Mouse (Mus musculus): ENCODE measurements at regions not wholly inside any gene's neighbourhood (a gene's known extent, or its start where the extent isn't known, plus 50 kb on each side); places are given as distances from the start of the nearest gene placed in this dataset.
"Not testable (repeated sequence)": the region's sequence is repeated elsewhere in the genome, so short reads cannot be mapped to it uniquely, and the experiment has no call there.

DNA sequence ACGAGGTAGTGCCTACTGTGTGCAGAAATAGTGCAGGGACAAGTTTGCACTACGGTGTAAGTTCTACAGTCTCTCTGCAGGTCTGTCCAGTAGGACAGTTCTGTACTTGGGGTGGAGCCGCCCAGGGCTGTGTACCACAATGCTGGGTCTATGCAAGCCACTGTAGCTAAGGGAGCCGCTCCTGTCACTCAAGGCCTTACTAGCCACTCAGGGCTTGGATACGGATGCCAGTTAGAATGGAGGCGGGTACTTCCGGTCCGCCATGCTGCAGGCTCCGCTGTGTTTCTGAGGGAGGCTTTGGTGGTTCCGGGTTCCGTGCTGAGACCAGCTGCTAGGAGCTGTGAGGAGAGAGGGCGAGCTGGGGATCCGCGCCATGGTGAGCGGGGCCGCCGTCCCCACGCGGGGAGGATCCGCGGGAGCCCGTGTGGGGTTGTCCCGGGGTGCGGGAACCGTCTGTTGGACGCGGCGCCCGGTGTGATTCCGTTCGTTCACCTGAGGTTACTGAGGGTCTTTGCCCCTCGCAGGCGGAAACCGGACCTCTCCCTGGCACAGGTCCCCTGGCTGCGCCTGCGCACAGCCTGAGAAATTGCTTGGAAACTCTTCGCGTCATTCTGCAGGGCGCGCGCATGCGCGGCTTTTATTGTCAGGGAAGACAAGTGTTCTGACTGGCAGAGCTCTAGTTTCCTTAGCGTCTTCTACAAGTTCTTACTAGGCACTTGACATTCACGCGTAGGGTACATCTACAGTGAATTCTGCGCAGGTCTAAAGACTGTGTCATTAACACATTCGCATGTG lies 51.0 kb upstream of the Zfp873 start:
- H3K27me3 ChIP-seq (ENCODE audit: control insufficient read depth, insufficient read depth, low read length); H3K27ac ChIP-seq (ENCODE audit: low read length); H3K9me3 ChIP-seq (ENCODE audit: control insufficient read depth, low read depth, low read length); H3K9ac ChIP-seq (replicated peaks; ENCODE audit: low read depth, low read length); H3K36me3 ChIP-seq (ENCODE audit: control insufficient read depth, insufficient read depth, low read length); H3K4me1 ChIP-seq (ENCODE audit: control insufficient read depth, insufficient read depth, low read length): not testable (repeated sequence)
- H3K4me2 ChIP-seq (replicated peaks; ENCODE audit: low read depth, low read length) = peak overlapping the region; percentile 28
- WGBS = 2% methylated on average over 11 of the region's 48 CpGs
- peak; percentile 99 for ATAC-seq (ENCODE audit: insufficient number of reproducible peaks, insufficient read depth, low FRiP score, low read depth)
- H3K4me3 ChIP-seq (ENCODE audit: low read depth, low read length) = peak overlapping the region; percentile 19; the same call in 1 of the 2 replicates
